11 mouse cellular contexts compared by ENCODE assay signal in genomic region chr2:75731233-75731651, GRCm38 (mm10). TPM values are rescaled to one million over a fixed set of nuclear protein-coding genes. Genes with fewer than 3 reads are reported as not detected.
A peak's percentile ranks its signal among the peaks of the same experiment; 100 is the strongest.
DNase-seq lines count a peak whose midpoint lies in the region; ATAC-seq and TF ChIP-seq lines count a peak whose summit lies in the region.
"Had no signal": no experiment of that assay in that cellular context is flagged by ENCODE, and none has a peak within 500 bp of the region (broad histone marks: within the 10 kb centered on the region; RNA-seq: fewer than 3 reads in every experiment).

No protein-coding gene starts in this region.

- peak; percentile 61 for TF ChIP-seq EP300 in lung, postnatal 0 days (IDR thresholded peaks at IDR 0.05)

- H3K36me3 ChIP-seq in lung, postnatal 0 days (ENCODE audit: insufficient read depth, low read length), result no peaks in the 10 kb centered on the region
- no peaks in the 10 kb centered on the region for H3K36me3 ChIP-seq in midbrain, embryonic 16.5 days (ENCODE audit: control insufficient read depth, insufficient read depth, low read length)
- H3K36me3 ChIP-seq: embryonic facial prominence, embryonic 13.5 days; hindbrain, embryonic 13.5 days had no signal

- peak; percentile 95 for ATAC-seq in lung, postnatal 0 days
- no peak for ATAC-seq in midbrain, embryonic 16.5 days

- H3K27ac ChIP-seq in lung, postnatal 0 days (ENCODE audit: low read length), result peak overlapping the region; percentile 57; the same call in 1 of the 2 replicates
- H3K27ac ChIP-seq in midbrain, embryonic 16.5 days (ENCODE audit: low read length), result no peak overlapping the region
- H3K27ac ChIP-seq: embryonic facial prominence, embryonic 13.5 days; hindbrain, embryonic 13.5 days had no signal

- no peaks in the 10 kb centered on the region for H3K4me1 ChIP-seq in lung, postnatal 0 days (ENCODE audit: insufficient read depth, low read depth, low read length)
- no peaks in the 10 kb centered on the region for H3K4me1 ChIP-seq in midbrain, embryonic 16.5 days (ENCODE audit: control insufficient read depth, insufficient read depth, low read length)
- H3K4me1 ChIP-seq: embryonic facial prominence, embryonic 13.5 days; hindbrain, embryonic 13.5 days had no signal

- TF ChIP-seq CTCF in lung, postnatal 0 days (IDR thresholded peaks at IDR 0.05), result no peak

- no peak overlapping the region for H3K9ac ChIP-seq in lung, postnatal 0 days (replicated peaks; ENCODE audit: low read depth)
- H3K9ac ChIP-seq in midbrain, embryonic 16.5 days (ENCODE audit: low read depth, low read length), result no peak overlapping the region
- H3K9ac ChIP-seq: embryonic facial prominence, embryonic 13.5 days; hindbrain, embryonic 13.5 days had no signal

- H3K9me3 ChIP-seq in lung, postnatal 0 days (ENCODE audit: low read length), result no peaks in the 10 kb centered on the region
- no peaks in the 10 kb centered on the region for H3K9me3 ChIP-seq in midbrain, embryonic 16.5 days (replicated peaks; ENCODE audit: control insufficient read depth, low read length, poor library complexity, severe bottlenecking)
- H3K9me3 ChIP-seq: embryonic facial prominence, embryonic 13.5 days; hindbrain, embryonic 13.5 days had no signal

- DNase-seq in urinary bladder, adult 2 months (ENCODE audit: low spot score), result peak; percentile 29
- no peak for DNase-seq in urinary bladder, postnatal 4 days (ENCODE audit: low spot score in 2 of 2)
- DNase-seq in fibroblast of lung, adult 2 months (ENCODE audit: low read depth), result peak; percentile 60
- DNase-seq in lung, postnatal 0 days (ENCODE audit: low spot score), result peak; percentile 77
- no peak for DNase-seq in frontal cortex, postnatal 14 days (ENCODE audit: low spot score in 2 of 2)
- no peak for DNase-seq in left cerebral cortex, adult 18-20 months (ENCODE audit: low spot score in 2 of 2)
- DNase-seq in right cerebral cortex, adult 2 months (ENCODE audit: low spot score in 2 of 2), result no peak
- DNase-seq: thymus, postnatal 14 days had no signal

- H3K27me3 ChIP-seq in lung, postnatal 0 days (replicated peaks; ENCODE audit: insufficient read depth, low read length), result no peaks in the 10 kb centered on the region
- no peaks in the 10 kb centered on the region for H3K27me3 ChIP-seq in midbrain, embryonic 16.5 days (ENCODE audit: control insufficient read depth, insufficient read depth, low read depth, low read length)
- H3K27me3 ChIP-seq: embryonic facial prominence, embryonic 13.5 days; hindbrain, embryonic 13.5 days had no signal

- no peak overlapping the region for H3K4me2 ChIP-seq in lung, postnatal 0 days (replicated peaks; ENCODE audit: low read depth, low read length)
- no peak overlapping the region for H3K4me2 ChIP-seq in midbrain, embryonic 16.5 days (ENCODE audit: low read length)
- H3K4me2 ChIP-seq: embryonic facial prominence, embryonic 13.5 days; hindbrain, embryonic 13.5 days had no signal

- 51% methylated on average over 5 of the region's 5 CpGs for WGBS in lung, postnatal 0 days
- WGBS in midbrain, embryonic 16.5 days, result 77% methylated on average over 5 of the region's 5 CpGs

- H3K4me3 ChIP-seq in lung, postnatal 0 days (ENCODE audit: low read depth, low read length), result no peak overlapping the region
- H3K4me3 ChIP-seq in midbrain, embryonic 16.5 days (ENCODE audit: low read depth, low read length), result no peak overlapping the region
- H3K4me3 ChIP-seq: embryonic facial prominence, embryonic 13.5 days; hindbrain, embryonic 13.5 days had no signal

RNA-seq across cellular contexts. Expression of gene Nfe2l2, which starts 26.8 kb away (rescaled TPM):
- 214 and 256 TPM in 2 replicates for polyA plus RNA-seq in urinary bladder, adult 2 months (2012; rRNA removed)
- 116 and 151 TPM in 2 replicates for polyA plus RNA-seq in lung, postnatal 0 days (2015; fragmentation: Nextera tagmentation; extraction: Ambion mirVana)
- total RNA-seq in left cerebral cortex, adult 18-20 months (2021), result 10 to 100 TPM; 14.7 TPM
- 9.3 and 9.8 TPM in 2 replicates for polyA plus RNA-seq in midbrain, embryonic 16.5 days (2015; fragmentation: Nextera tagmentation; extraction: Ambion mirVana)

Comparison
In these comparisons a context has a peak if more than half of its experiments do, and no peak if none do; other contexts are left out.
1. DNase-seq: peak in urinary bladder, adult 2 months (single experiment), fibroblast of lung, adult 2 months (single experiment) and lung, postnatal 0 days (single experiment); none in urinary bladder, postnatal 4 days (0 of 2), frontal cortex, postnatal 14 days (0 of 2), left cerebral cortex, adult 18-20 months (0 of 2) and right cerebral cortex, adult 2 months (0 of 2).
2. RNA of gene Nfe2l2, which starts 26.8 kb away (polyA plus RNA-seq): 214 to 256 TPM in urinary bladder, adult 2 months and 116 to 151 TPM in lung, postnatal 0 days; 9.3 to 9.8 TPM in midbrain, embryonic 16.5 days; every median in the first group is over 10 times any median in the second.